Mouse (Mus musculus): Measurements from ENCODE around the gene Fuk. TPM values are rescaled to one million over a fixed set of nuclear protein-coding genes. Genes with fewer than 3 reads are reported as not detected.
A peak's percentile ranks its signal among the peaks of the same experiment; 100 is the strongest.
"Not testable (repeated sequence)": the region's sequence is repeated elsewhere in the genome, so short reads cannot be mapped to it uniquely, and the experiment has no call there.

Gene Fuk
- polyA plus RNA-seq (2017; shearing (Covaris generic)) = 1 to 10 TPM; 1.9 to 2.3 TPM

- ATAC-seq = peak; percentile 97
Observed at GRCm38 (mm10) chr8:110901839-110902578, at the start of gene Fuk. Gene Fuk (minus strand): TSS chr8:110902488.

GRCm38 (mm10) chr8:110950065-110950484, 47.8 kb upstream of the Fuk start:
- ATAC-seq = peak; percentile 70

- no peak for ATAC-seq
Observed at GRCm38 (mm10) chr8:110945716-110946115, 43.4 kb upstream of the Fuk start.

- ATAC-seq = no peak
Observed at GRCm38 (mm10) chr8:110944276-110944876, 42.1 kb upstream of the Fuk start.

- ATAC-seq = no peak
Observed at GRCm38 (mm10) chr8:110941453-110941948, 39.2 kb upstream of the Fuk start.

GRCm38 (mm10) chr8:110940682-110941452, 38.6 kb upstream of the Fuk start:
- ATAC-seq = no peak

- ATAC-seq = peak; percentile 97
Observed at GRCm38 (mm10) chr8:110938882-110939589, 36.7 kb upstream of the Fuk start.

GRCm38 (mm10) chr8:110936217-110936616, 33.9 kb upstream of the Fuk start:
- ATAC-seq = no peak

GRCm38 (mm10) chr8:110933272-110933671, 31.0 kb upstream of the Fuk start:
- no peak for ATAC-seq

- no peak for ATAC-seq
Observed at GRCm38 (mm10) chr8:110932444-110932843, 30.2 kb upstream of the Fuk start.

- ATAC-seq = no peak
Observed at GRCm38 (mm10) chr8:110931176-110931939, 29.1 kb upstream of the Fuk start.

GRCm38 (mm10) chr8:110929672-110930071, 27.4 kb upstream of the Fuk start:
- not testable (repeated sequence) for ATAC-seq

GRCm38 (mm10) chr8:110929066-110929465, 26.8 kb upstream of the Fuk start:
- ATAC-seq = peak; percentile 90

GRCm38 (mm10) chr8:110928435-110928834, 26.1 kb upstream of the Fuk start:
- ATAC-seq = no peak

GRCm38 (mm10) chr8:110926690-110927089, 24.4 kb upstream of the Fuk start:
- ATAC-seq = no peak

- peak; percentile 29 for ATAC-seq
Observed at GRCm38 (mm10) chr8:110925691-110926140, 23.4 kb upstream of the Fuk start.

- no peak for ATAC-seq
Observed at GRCm38 (mm10) chr8:110921492-110922230, 19.4 kb upstream of the Fuk start.

GRCm38 (mm10) chr8:110920773-110921277, 18.5 kb upstream of the Fuk start:
- ATAC-seq = no peak

- peak; percentile 47 for ATAC-seq
Observed at GRCm38 (mm10) chr8:110920032-110920772, 17.9 kb upstream of the Fuk start.
